Mouse (Mus musculus): ENCODE data around the gene Kat8. TPM values are rescaled to one million over a fixed set of nuclear protein-coding genes. Genes with fewer than 3 reads are reported as not detected.

Gene Kat8
- polyA plus RNA-seq, 1 experiment = not detected

DNA sequence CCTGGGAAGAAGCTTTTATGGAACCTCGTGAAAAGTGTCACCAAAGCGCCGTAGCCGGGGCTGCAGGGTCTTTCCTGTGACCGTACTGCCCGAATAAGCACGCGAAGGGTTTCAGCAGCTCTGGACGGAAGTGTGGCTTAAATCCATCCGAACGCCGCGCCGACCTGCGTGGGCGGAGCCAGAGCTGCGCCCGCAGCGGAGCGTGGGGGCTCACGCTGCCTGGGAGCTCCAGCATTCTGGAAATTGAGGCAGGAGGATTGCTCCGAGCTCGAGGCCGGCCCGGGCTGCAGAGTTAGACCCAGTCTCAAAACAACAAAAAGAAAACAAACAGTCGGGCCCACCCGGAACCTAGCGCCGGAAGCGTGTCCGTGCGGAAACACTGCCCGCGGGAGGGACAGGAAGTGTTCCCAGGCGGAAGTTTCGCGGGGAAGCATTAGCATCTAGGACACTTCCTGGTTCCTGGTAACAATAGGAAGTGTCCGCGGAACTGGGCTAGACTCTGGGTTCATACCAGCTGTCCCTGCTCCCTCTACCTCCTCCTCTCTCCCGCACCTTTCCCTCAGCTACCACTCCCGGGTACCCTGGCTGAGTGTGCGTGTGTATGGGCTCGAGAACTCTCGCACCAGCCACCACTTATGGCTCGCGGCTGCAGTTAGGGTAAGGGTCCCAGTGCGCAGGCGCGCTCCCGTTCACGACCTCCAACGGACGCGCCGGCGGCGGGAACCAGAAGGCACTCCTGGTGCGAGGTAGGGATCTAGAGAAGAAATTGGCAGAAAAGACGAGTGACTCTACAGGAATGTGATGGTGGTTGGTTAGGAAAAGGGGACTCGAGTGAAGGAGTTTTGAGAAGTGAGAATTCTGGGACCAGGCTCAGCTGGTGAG is 35.6 kb upstream of the Kat8 start, which contains the start of gene Zfp668:
Zfp668 (minus strand) TSS at position 362 of the 882 bp plus-strand sequence.
- WGBS = under 1% methylated on average over 60 of the region's 60 CpGs
- peaks cover 3% of the 10 kb centered on the region; the same call in 1 of the 2 replicates for H3K4me1 ChIP-seq (ENCODE audit: control insufficient read depth, insufficient read depth, low read length)
- TF ChIP-seq POLR2A (IDR thresholded peaks at IDR 0.05; ENCODE audit: insufficient read depth, low read depth, low read length) = no peak
- no peak for TF ChIP-seq CTCF (IDR thresholded peaks at IDR 0.05; ENCODE audit: insufficient read depth, low read depth, low read length)

DNA sequence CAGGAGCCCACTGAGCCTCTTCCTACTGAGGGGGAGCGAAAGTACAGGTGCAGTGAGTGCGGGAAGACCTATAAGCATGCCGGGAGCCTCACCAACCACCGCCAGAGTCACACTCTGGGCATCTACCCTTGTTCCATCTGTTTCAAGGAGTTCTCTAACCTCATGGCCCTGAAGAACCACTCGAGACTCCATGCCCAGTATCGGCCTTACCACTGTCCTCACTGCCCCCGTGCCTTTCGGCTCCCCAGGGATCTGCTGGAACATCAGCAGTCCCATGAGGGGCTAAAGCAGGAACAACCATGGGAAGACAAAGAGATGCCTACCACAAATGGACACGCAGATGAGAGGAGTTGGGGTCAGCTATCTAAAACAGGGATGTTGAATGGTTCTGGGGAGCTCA is 33.0 kb upstream of the Kat8 start:
- H3K27ac ChIP-seq (ENCODE audit: insufficient read depth, low read depth, low read length) = no peak overlapping the region
- peaks cover 17% of the 10 kb centered on the region for H3K4me1 ChIP-seq (ENCODE audit: control insufficient read depth, insufficient read depth, low read length)
- WGBS = 96% methylated on average over 9 of the region's 9 CpGs
- no peak for TF ChIP-seq CTCF (IDR thresholded peaks at IDR 0.05; ENCODE audit: insufficient read depth, low read depth, low read length)
- no peak for TF ChIP-seq POLR2A (IDR thresholded peaks at IDR 0.05; ENCODE audit: insufficient read depth, low read depth, low read length)
- no peak overlapping the region for H3K4me3 ChIP-seq (ENCODE audit: insufficient read depth, low read depth, low read length)

More for the DNA sequence above, 35.6 kb upstream of the Kat8 start, which contains the start of gene Zfp668:
- Histone ChIP-seq H3K27ac (ENCODE audit: insufficient read depth, low read depth, low read length) (peak within 1 kb of the TSS; percentile 86), H3K4me3 (ENCODE audit: insufficient read depth, low read depth, low read length) (peak within 1 kb of the TSS; percentile 90)

DNA sequence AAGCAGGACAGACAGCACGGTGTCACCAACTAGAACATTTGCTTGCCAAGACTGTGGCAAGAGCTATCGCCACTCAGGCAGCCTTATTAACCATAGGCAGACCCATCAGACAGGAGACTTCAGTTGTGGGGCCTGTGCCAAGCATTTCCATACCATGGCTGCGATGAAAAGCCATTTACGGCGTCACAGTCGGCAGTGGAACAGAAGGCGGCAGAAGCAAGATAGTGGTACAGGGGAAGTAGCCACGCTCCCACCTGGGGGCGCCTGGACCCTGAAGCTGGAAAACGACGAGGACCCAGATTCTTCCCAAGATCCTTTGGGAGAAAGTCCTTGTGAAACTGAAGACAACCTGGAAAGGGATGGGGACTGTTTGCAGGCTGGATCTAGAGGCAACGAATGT is 31.9 kb upstream of the Kat8 start:
- WGBS = 84% methylated on average over 12 of the region's 12 CpGs
- H3K4me1 ChIP-seq (ENCODE audit: control insufficient read depth, insufficient read depth, low read length) = peaks cover 20% of the 10 kb centered on the region
- TF ChIP-seq POLR2A (IDR thresholded peaks at IDR 0.05; ENCODE audit: insufficient read depth, low read depth, low read length) = no peak
- no peak for TF ChIP-seq CTCF (IDR thresholded peaks at IDR 0.05; ENCODE audit: insufficient read depth, low read depth, low read length)
- no peak overlapping the region for H3K27ac ChIP-seq (ENCODE audit: insufficient read depth, low read depth, low read length)
- no peak overlapping the region for H3K4me3 ChIP-seq (ENCODE audit: insufficient read depth, low read depth, low read length)

DNA sequence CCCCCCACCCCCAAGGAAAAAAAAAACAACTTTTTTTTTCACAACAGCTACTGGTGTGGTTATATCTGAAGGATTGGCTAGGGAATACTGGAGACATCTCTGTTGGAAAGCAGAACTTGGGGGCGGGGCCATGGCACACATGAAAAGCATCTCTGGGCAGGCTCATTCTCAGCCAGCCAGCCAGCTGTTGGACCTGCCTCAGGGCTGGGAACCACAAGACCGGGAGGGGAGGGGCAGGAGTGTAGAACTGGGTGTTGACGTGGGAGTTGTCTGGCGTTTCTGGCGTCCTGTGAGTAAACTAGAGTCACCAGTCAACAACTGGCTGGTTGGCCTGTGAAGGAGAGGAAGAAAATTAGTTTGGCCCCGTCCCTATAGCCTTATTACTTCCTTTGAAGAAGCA is 26.4 kb upstream of the Kat8 start:
- no peak overlapping the region for H3K4me3 ChIP-seq (ENCODE audit: insufficient read depth, low read depth, low read length)
- TF ChIP-seq CTCF (IDR thresholded peaks at IDR 0.05; ENCODE audit: insufficient read depth, low read depth, low read length) (no peak), POLR2A (IDR thresholded peaks at IDR 0.05; ENCODE audit: insufficient read depth, low read depth, low read length) (no peak)
- no peak overlapping the region for H3K27ac ChIP-seq (ENCODE audit: insufficient read depth, low read depth, low read length)
- WGBS = 32% methylated on average over 6 of the region's 6 CpGs
- H3K4me1 ChIP-seq (ENCODE audit: control insufficient read depth, insufficient read depth, low read length) = peaks cover 22% of the 10 kb centered on the region

DNA sequence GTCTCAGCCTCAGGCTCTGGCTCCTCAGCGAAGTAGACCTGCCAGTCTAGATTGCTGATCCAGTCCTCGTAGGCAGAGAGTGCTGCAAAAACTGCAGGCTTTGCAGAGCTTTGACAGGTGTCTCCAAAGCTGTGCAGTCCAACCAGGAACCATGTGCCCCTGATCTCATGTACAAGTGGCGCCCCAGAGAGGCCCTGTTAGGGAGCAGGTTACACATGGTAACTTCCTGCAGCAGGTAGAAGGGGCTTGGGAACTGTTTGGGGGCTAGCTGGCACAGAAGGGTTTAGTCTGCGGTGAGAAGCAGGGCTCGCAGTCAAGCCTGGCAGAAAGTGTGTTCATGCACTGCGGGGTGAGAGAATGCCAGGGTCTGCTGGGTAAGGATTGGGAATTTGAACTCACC is 25.8 kb upstream of the Kat8 start:
- Histone ChIP-seq H3K27ac (ENCODE audit: insufficient read depth, low read depth, low read length) (no peak overlapping the region), H3K4me3 (ENCODE audit: insufficient read depth, low read depth, low read length) (no peak overlapping the region), H3K4me1 (ENCODE audit: control insufficient read depth, insufficient read depth, low read length) (peaks cover 22% of the 10 kb centered on the region)
- TF ChIP-seq POLR2A (IDR thresholded peaks at IDR 0.05; ENCODE audit: insufficient read depth, low read depth, low read length) (no peak), CTCF (IDR thresholded peaks at IDR 0.05; ENCODE audit: insufficient read depth, low read depth, low read length) (no peak)
- WGBS = 89% methylated on average over 6 of the region's 6 CpGs

DNA sequence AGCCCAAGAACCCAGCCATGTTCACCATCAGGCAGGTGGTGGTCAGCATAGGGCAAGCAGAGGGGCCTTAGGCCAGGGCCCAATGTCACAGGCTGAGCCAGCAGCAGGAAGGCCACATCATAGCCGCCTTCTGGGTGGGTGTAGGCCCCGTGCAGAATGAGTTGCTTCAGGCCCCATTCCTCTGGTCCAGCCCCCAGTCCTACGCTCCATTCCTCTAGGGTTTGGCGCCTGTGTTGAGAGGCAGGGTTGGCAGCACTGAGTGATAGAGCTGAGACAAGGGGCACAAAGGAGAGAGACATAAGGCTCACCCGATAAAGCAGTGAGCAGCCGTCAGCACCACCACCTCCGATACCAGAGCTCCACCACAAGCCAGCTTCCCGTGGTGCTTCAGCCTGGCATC is 25.1 kb upstream of the Kat8 start:
- TF ChIP-seq POLR2A (IDR thresholded peaks at IDR 0.05; ENCODE audit: insufficient read depth, low read depth, low read length) (no peak), CTCF (IDR thresholded peaks at IDR 0.05; ENCODE audit: insufficient read depth, low read depth, low read length) (no peak)
- Histone ChIP-seq H3K27ac (ENCODE audit: insufficient read depth, low read depth, low read length) (no peak overlapping the region), H3K4me1 (ENCODE audit: control insufficient read depth, insufficient read depth, low read length) (peaks cover 22% of the 10 kb centered on the region), H3K4me3 (ENCODE audit: insufficient read depth, low read depth, low read length) (no peak overlapping the region)
- 81% methylated on average over 8 of the region's 8 CpGs for WGBS

DNA sequence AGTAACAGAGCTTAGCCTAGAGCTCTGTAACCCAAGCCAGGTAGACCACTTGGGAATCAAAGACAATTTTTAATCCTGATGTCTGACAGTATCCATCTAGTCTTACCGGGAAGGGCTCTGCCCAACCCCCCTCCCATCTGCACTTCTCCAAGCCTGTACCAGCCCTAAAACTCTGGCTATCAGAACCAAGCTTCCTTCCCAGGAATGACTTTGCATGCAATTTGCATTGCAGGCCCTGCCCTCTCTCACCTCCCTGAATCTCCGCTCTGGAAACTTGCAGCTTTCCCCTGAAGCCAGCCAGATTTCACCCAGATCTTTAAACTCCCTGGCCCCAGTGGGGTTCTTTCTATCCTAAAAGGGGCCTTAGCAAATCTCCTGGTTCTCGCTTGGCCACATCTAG is 24.5 kb upstream of the Kat8 start:
- Histone ChIP-seq H3K4me3 (ENCODE audit: insufficient read depth, low read depth, low read length) (no peak overlapping the region), H3K27ac (ENCODE audit: insufficient read depth, low read depth, low read length) (no peak overlapping the region), H3K4me1 (ENCODE audit: control insufficient read depth, insufficient read depth, low read length) (peaks cover 22% of the 10 kb centered on the region)
- WGBS = 77% methylated on average over 3 of the region's 3 CpGs
- TF ChIP-seq POLR2A (IDR thresholded peaks at IDR 0.05; ENCODE audit: insufficient read depth, low read depth, low read length) (no peak), CTCF (IDR thresholded peaks at IDR 0.05; ENCODE audit: insufficient read depth, low read depth, low read length) (no peak)

DNA sequence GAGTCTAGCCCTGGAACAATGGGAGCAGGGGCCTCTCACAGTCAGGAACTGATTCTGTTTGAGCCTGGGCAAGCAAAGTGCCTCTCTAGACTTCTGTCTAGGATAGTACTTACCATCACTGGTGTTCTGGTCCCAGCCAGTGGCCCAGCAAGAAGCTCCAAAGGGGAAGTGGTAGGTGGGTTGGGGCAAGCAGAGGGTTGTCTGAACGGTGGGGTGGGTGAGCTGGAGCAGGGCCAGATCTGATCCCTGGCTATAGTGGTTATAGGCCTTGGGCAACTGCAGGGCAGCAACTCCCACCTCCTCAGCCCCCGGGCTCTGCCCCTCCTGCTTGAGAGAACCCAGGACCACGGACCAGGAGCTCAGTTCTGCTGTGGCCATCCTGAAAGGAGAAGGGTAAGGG is 23.5 kb upstream of the Kat8 start:
- peaks cover 13% of the 10 kb centered on the region for H3K4me1 ChIP-seq (ENCODE audit: control insufficient read depth, insufficient read depth, low read length)
- no peak overlapping the region for H3K27ac ChIP-seq (ENCODE audit: insufficient read depth, low read depth, low read length)
- no peak overlapping the region for H3K4me3 ChIP-seq (ENCODE audit: insufficient read depth, low read depth, low read length)
- WGBS = 65% methylated on average over 3 of the region's 3 CpGs
- no peak for TF ChIP-seq CTCF (IDR thresholded peaks at IDR 0.05; ENCODE audit: insufficient read depth, low read depth, low read length)
- no peak for TF ChIP-seq POLR2A (IDR thresholded peaks at IDR 0.05; ENCODE audit: insufficient read depth, low read depth, low read length)

DNA sequence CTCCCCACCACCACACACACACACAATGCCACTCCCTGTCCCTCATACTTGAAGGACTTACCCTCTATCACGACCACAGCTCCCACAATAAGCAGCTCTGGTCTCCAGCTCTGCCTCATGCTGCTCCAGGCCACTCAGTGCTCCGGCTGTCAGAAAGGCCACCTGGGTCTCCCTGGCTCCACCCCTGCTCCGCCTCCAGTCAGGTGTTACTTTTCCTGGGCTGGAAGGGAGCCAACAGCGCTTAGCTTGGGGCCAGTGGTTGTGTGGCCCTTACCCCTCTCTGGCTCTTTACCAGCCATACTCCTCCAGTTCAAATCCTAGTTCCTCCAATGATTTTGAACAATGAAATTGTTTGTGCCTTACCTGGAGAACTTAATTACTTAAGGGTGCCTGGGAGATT is 21.5 kb upstream of the Kat8 start, which contains the start of gene Prss53:
Prss53 (minus strand) TSS at position 173 of the 400 bp plus-strand sequence.
- no peak within 1 kb of the TSS for H3K4me3 ChIP-seq (ENCODE audit: insufficient read depth, low read depth, low read length)
- no peak within 1 kb of the TSS for H3K27ac ChIP-seq (ENCODE audit: insufficient read depth, low read depth, low read length)
- WGBS = 34% methylated on average over 4 of the region's 4 CpGs
- TF ChIP-seq CTCF (IDR thresholded peaks at IDR 0.05; ENCODE audit: insufficient read depth, low read depth, low read length) = no peak
- TF ChIP-seq POLR2A (IDR thresholded peaks at IDR 0.05; ENCODE audit: insufficient read depth, low read depth, low read length) = no peak
- peaks cover 8% of the 10 kb centered on the region for H3K4me1 ChIP-seq (ENCODE audit: control insufficient read depth, insufficient read depth, low read length)

Data from olfactory bulb, adult 2 months (tissue).